Mouse (Mus musculus) lung, postnatal 0 days (tissue): ENCODE results near the gene Rpl10. TPM values are rescaled to one million over a fixed set of nuclear protein-coding genes. Genes with fewer than 3 reads are reported as not detected.

Experiments
- ATAC-seq: fragments of 200-750 bp; cut with Nextera tagmentation; 2 replicates; pipeline ENCODE4 v1.8.0; 2017; ENCODE audit warnings: moderate library complexity
- DNase-seq: peaks from one replicate; pipeline ENCODE4 v3.0.0-alpha.2; 2016; ENCODE audit warnings: low spot score
- H3K27ac ChIP-seq: fragments of 300-500 bp; sonication (generic); 2 replicates; pipeline ENCODE4 v1.5.1; 2014; ENCODE audit warnings: antibody characterized with exemption, mild to moderate bottlenecking, low read length, mixed read lengths
- H3K27me3 ChIP-seq: fragments of 300-500 bp; sonication (generic); replicated peaks from 2 replicates; pipeline ENCODE4 v1.6.1; 2014; ENCODE audit warnings: low read length, mixed read lengths; ENCODE audit not compliant: insufficient read depth
- H3K36me3 ChIP-seq: fragments of 300-500 bp; sonication (generic); 2 replicates; pipeline ENCODE4 v1.6.1; 2014; ENCODE audit warnings: low read length, mixed read lengths; ENCODE audit not compliant: insufficient read depth
- H3K4me1 ChIP-seq: fragments of 300-500 bp; sonication (generic); 2 replicates; pipeline ENCODE4 v1.6.1; 2014; ENCODE audit warnings: antibody characterized with exemption, low read depth, low read length, mixed read lengths; ENCODE audit not compliant: insufficient read depth
- H3K4me2 ChIP-seq: fragments of 300-500 bp; sonication (generic); replicated peaks from 2 replicates; pipeline ENCODE4 v1.6.1; 2014; ENCODE audit warnings: low read depth, mild to moderate bottlenecking, low read length, moderate library complexity, mixed read lengths
- H3K4me3 ChIP-seq: fragments of 300-500 bp; sonication (generic); 2 replicates; pipeline ENCODE4 v1.5.1; 2014; ENCODE audit warnings: low read depth, low read length
- H3K9ac ChIP-seq: fragments of 300-500 bp; sonication (generic); replicated peaks from 2 replicates; pipeline ENCODE4 v1.6.1; 2014; ENCODE audit warnings: low read depth, mild to moderate bottlenecking
- H3K9me3 ChIP-seq: fragments of 300-500 bp; sonication (generic); 2 replicates; pipeline ENCODE4 v1.6.1; 2016; ENCODE audit warnings: low read length, mixed read lengths
- CTCF ChIP-seq: IDR thresholded peaks from 2 replicates; pipeline ENCODE4 v1.5.1; 2016; ENCODE audit warnings: antibody characterized with exemption, mild to moderate bottlenecking
- EP300 ChIP-seq: IDR thresholded peaks from 2 replicates; pipeline ENCODE4 v1.6.1; 2016; ENCODE audit warnings: antibody characterized with exemption, mild to moderate bottlenecking, control low read depth
- WGBS: fragments of 180-500 bp; shearing (Covaris S2); extraction: QIAGEN DNeasy Blood & Tissue Kit; methylation state at CpG from one replicate; pipeline ENCODE4 v1.1.7; 2014; 5-methylcytosine and 5-hydroxymethylcytosine counted together
- polyA plus RNA-seq: library from polyadenylated mRNA; unstranded; fragments of >200 nt; fragmentation: Nextera tagmentation; extraction: Ambion mirVana; gene quantifications from 2 replicates; pipeline ENCODE4 v1.2.1, GENCODE M21; 2015

The Rpl10 gene
- polyA plus RNA-seq, 1 experiment from 2014 or later: 759 TPM

DNA sequence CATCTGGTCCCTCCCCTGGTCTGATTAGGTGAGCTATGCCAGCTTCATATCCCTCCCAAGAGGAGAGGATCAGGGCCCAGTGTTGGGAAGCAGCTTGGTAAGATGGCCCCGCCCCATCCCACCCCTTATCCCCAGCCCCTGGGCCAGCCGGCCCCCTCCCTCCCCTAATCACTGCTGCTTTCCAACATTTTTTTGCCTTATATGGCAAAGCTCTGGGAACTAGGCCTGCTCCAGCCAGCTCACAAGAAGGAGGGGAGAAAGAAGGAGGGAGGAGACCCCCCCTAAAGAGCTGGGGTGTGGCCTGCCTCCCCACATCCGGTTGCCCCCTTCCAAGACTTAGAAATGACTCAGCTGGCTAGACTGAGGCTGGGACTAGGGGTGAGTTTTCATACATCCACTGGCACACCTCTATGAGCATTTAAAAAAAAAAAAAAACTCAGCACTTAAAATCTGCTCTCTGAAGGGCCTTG lies 26.0 kb upstream of the Rpl10 start:
- peak; percentile 50 for ATAC-seq
- Histone ChIP-seq H3K27ac (peak overlapping the region; percentile 92), H3K9ac (no peak overlapping the region), H3K27me3 (no peaks in the 10 kb centered on the region), H3K4me2 (peak overlapping the region; percentile 51), H3K36me3 (peaks cover 16% of the 10 kb centered on the region; the same call in 1 of the 2 replicates), H3K4me1 (no peaks in the 10 kb centered on the region), H3K9me3 (no peaks in the 10 kb centered on the region), H3K4me3 (peak overlapping the region; percentile 43)
- peak; percentile 92 for DNase-seq
- TF ChIP-seq CTCF (no peak), EP300 (no peak)
- WGBS: 0% methylated on average over 1 of the region's 3 CpGs

GRCm38 (mm10) chrX:74245107-74245506 lies 25.5 kb upstream of the Rpl10 start:
- Histone ChIP-seq H3K9ac (peak overlapping the region; percentile 57), H3K9me3 (no peaks in the 10 kb centered on the region), H3K4me2 (peak overlapping the region; percentile 51), H3K4me1 (no peaks in the 10 kb centered on the region), H3K36me3 (peaks cover 16% of the 10 kb centered on the region; the same call in 1 of the 2 replicates), H3K27ac (peak overlapping the region; percentile 92), H3K4me3 (peak overlapping the region; percentile 43), H3K27me3 (no peaks in the 10 kb centered on the region)
- no peak for DNase-seq
- 26% methylated on average over 1 of the region's 1 CpGs for WGBS
- TF ChIP-seq CTCF (no peak), EP300 (no peak)
- ATAC-seq: no peak

- Histone ChIP-seq H3K4me3 (peak overlapping the region; percentile 43), H3K36me3 (peaks cover 16% of the 10 kb centered on the region; the same call in 1 of the 2 replicates), H3K4me2 (peak overlapping the region; percentile 51), H3K27ac (peak overlapping the region; percentile 92), H3K27me3 (no peaks in the 10 kb centered on the region), H3K9me3 (no peaks in the 10 kb centered on the region), H3K4me1 (no peaks in the 10 kb centered on the region), H3K9ac (peak overlapping the region; percentile 57)
- TF ChIP-seq CTCF: no peak
- TF ChIP-seq EP300: no peak
- ATAC-seq: peak; percentile 54
- peak; percentile 89 for DNase-seq
- 16% methylated on average over 21 of the region's 21 CpGs for WGBS
Observed at GRCm38 (mm10) chrX:74245687-74246086, 24.9 kb upstream of the Rpl10 start.

GRCm38 (mm10) chrX:74246213-74246681 lies 24.4 kb upstream of the Rpl10 start:
- peak; percentile 83 for ATAC-seq
- 24% methylated on average over 30 of the region's 38 CpGs for WGBS
- Histone ChIP-seq H3K4me1 (no peaks in the 10 kb centered on the region), H3K4me2 (peak overlapping the region; percentile 51), H3K4me3 (peak overlapping the region; percentile 43), H3K36me3 (peaks cover 12% of the 10 kb centered on the region; the same call in 1 of the 2 replicates), H3K27ac (peak overlapping the region; percentile 92), H3K27me3 (no peaks in the 10 kb centered on the region), H3K9me3 (no peaks in the 10 kb centered on the region), H3K9ac (peak overlapping the region; percentile 57)
- peak; percentile 96 for DNase-seq
- TF ChIP-seq CTCF: peak; percentile 13; the same call in 1 of the 2 replicates
- TF ChIP-seq EP300: no peak

- WGBS: 13% methylated on average over 13 of the region's 15 CpGs
- peak overlapping the region; percentile 73 for H3K27ac ChIP-seq
- H3K9me3 ChIP-seq: no peaks in the 10 kb centered on the region
- peak; percentile 84 for DNase-seq
- H3K27me3 ChIP-seq: no peaks in the 10 kb centered on the region
- H3K4me1 ChIP-seq: no peaks in the 10 kb centered on the region
- peak; percentile 43 for ATAC-seq
- TF ChIP-seq EP300 (no peak), CTCF (no peak)
- H3K4me3 ChIP-seq: peak overlapping the region; percentile 43
- peak overlapping the region; percentile 51 for H3K4me2 ChIP-seq
- H3K36me3 ChIP-seq: peaks cover 7% of the 10 kb centered on the region; the same call in 1 of the 2 replicates
- H3K9ac ChIP-seq: no peak overlapping the region; the same call in 1 of the 2 replicates
Observed at GRCm38 (mm10) chrX:74246693-74247092, 23.9 kb upstream of the Rpl10 start.

DNA sequence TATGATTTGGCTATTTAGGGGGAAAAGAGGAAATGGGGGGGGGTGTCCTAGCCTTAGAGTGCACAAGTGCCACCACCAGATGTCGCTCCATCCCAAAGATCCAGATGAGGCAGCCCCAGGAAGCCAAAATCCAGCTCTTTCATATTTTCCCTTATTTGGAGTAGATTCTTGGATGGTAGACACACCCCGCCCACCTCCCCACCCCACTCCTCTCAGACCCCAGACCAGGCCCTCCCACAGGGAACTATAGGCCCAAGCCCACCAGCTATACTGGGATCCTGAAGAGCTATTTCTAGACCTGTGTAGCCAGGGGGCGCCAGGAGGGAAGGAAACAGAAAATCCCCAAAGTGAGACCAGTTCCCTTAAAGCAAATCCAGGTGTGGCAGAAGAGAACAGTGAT lies 22.0 kb upstream of the Rpl10 start:
- no peaks in the 10 kb centered on the region for H3K36me3 ChIP-seq
- H3K4me1 ChIP-seq: no peaks in the 10 kb centered on the region
- H3K9me3 ChIP-seq: no peaks in the 10 kb centered on the region
- DNase-seq (peak; percentile 75), ATAC-seq (peak; percentile 7; the same call in 1 of the 2 replicates)
- no peak for TF ChIP-seq EP300
- peak; percentile 70 for TF ChIP-seq CTCF
- H3K27ac ChIP-seq: peak overlapping the region; percentile 70
- H3K4me3 ChIP-seq: peak overlapping the region; percentile 32
- H3K27me3 ChIP-seq: no peaks in the 10 kb centered on the region
- no peak overlapping the region for H3K9ac ChIP-seq
- WGBS: 14% methylated on average over 3 of the region's 3 CpGs
- H3K4me2 ChIP-seq: peak overlapping the region; percentile 53
